Mouse (Mus musculus) embryo, embryonic 10.5 days (tissue): ENCODE measurements around the gene Gm21860.
"Not testable (repeated sequence)": the region's sequence is repeated elsewhere in the genome, so short reads cannot be mapped to it uniquely, and the experiment has no call there.

Experiments
- DNase-seq: peaks from one replicate; pipeline ENCODE4 v3.0.0-alpha.2; 2015; ENCODE audit warnings: low spot score

The Gm21860 gene

GRCm38 (mm10) chrY:90732101-90732542 is 22.5 kb downstream of the Gm21860 start:
- peak; percentile 89 for DNase-seq

GRCm38 (mm10) chrY:90731593-90731955 is 23.0 kb downstream of the Gm21860 start:
- not testable (repeated sequence) for DNase-seq

GRCm38 (mm10) chrY:90730908-90731592 is 23.6 kb downstream of the Gm21860 start:
- DNase-seq = not testable (repeated sequence)

- not testable (repeated sequence) for DNase-seq
These were observed 24.8 kb downstream of the Gm21860 start for GRCm38 (mm10) chrY:90729816-90730303.

GRCm38 (mm10) chrY:90728905-90729256 is 25.7 kb downstream of the Gm21860 start:
- DNase-seq = not testable (repeated sequence)

GRCm38 (mm10) chrY:90728251-90728904 is 26.2 kb downstream of the Gm21860 start:
- not testable (repeated sequence) for DNase-seq

- peak; percentile 8 for DNase-seq
These were observed 27.3 kb downstream of the Gm21860 start for GRCm38 (mm10) chrY:90727121-90727908.

GRCm38 (mm10) chrY:90725701-90726451 is 28.7 kb downstream of the Gm21860 start:
- DNase-seq = peak; percentile 46

GRCm38 (mm10) chrY:90725166-90725565 is 29.5 kb downstream of the Gm21860 start:
- DNase-seq = not testable (repeated sequence)

GRCm38 (mm10) chrY:90724014-90724709 is 30.5 kb downstream of the Gm21860 start:
- DNase-seq = peak; percentile 0

GRCm38 (mm10) chrY:90723336-90723987 is 31.2 kb downstream of the Gm21860 start:
- DNase-seq = peak; percentile 1

GRCm38 (mm10) chrY:90720505-90720904 is 34.1 kb downstream of the Gm21860 start:
- DNase-seq = not testable (repeated sequence)

- peak; percentile 3 for DNase-seq
These were observed 35.0 kb downstream of the Gm21860 start for GRCm38 (mm10) chrY:90719403-90720232.

- not testable (repeated sequence) for DNase-seq
These were observed 35.8 kb downstream of the Gm21860 start for GRCm38 (mm10) chrY:90718583-90719402.

- DNase-seq = not testable (repeated sequence)
These were observed 36.6 kb downstream of the Gm21860 start for GRCm38 (mm10) chrY:90718021-90718420.

- DNase-seq = not testable (repeated sequence)
These were observed 37.1 kb downstream of the Gm21860 start for GRCm38 (mm10) chrY:90717496-90717895.
